Comparison of ENCODE assay signal across 28 mouse cellular contexts in genomic region chrX:159763801-159764200, GRCm38 (mm10).
"Had no signal": no experiment of that assay in that cellular context is flagged by ENCODE, and none has a peak within 500 bp of the region (broad histone marks: within the 10 kb centered on the region; RNA-seq: fewer than 3 reads in every experiment).

No protein-coding gene starts in this region.

- H3K4me1 ChIP-seq: limb, embryonic 10.5 days; limb, embryonic 12.5 days; limb, embryonic 13.5 days; limb, embryonic 15.5 days; liver, embryonic 12.5 days; liver, embryonic 13.5 days; liver, embryonic 15.5 days; lung, embryonic 15.5 days; midbrain, embryonic 12.5 days; midbrain, embryonic 13.5 days; midbrain, embryonic 15.5 days; neural tube, embryonic 12.5 days had no signal

- H3K36me3 ChIP-seq: limb, embryonic 10.5 days; limb, embryonic 12.5 days; limb, embryonic 13.5 days; limb, embryonic 15.5 days; liver, embryonic 12.5 days; liver, embryonic 13.5 days; liver, embryonic 15.5 days; lung, embryonic 15.5 days; midbrain, embryonic 10.5 days; midbrain, embryonic 12.5 days; midbrain, embryonic 13.5 days; midbrain, embryonic 15.5 days; neural tube, embryonic 12.5 days had no signal

- H3K9me3 ChIP-seq: limb, embryonic 10.5 days; limb, embryonic 12.5 days; limb, embryonic 13.5 days; limb, embryonic 15.5 days; liver, embryonic 12.5 days; liver, embryonic 13.5 days; liver, embryonic 15.5 days; lung, embryonic 15.5 days; megakaryocyte, embryonic 14.5 days; midbrain, embryonic 10.5 days; midbrain, embryonic 12.5 days; midbrain, embryonic 13.5 days; midbrain, embryonic 15.5 days; neural tube, embryonic 12.5 days had no signal

- H3K9ac ChIP-seq: limb, embryonic 12.5 days; limb, embryonic 13.5 days; limb, embryonic 15.5 days; liver, embryonic 12.5 days; liver, embryonic 13.5 days; liver, embryonic 14.5 days; liver, embryonic 15.5 days; liver, postnatal 0 days; lung, embryonic 14.5 days; lung, embryonic 15.5 days; midbrain, embryonic 12.5 days; midbrain, embryonic 13.5 days; midbrain, embryonic 15.5 days; neural tube, embryonic 12.5 days had no signal

- DNase-seq: left cerebral cortex, postnatal 4 days; liver; liver, embryonic 13.5 days; liver, postnatal 0 days; lung, adult 18-20 months; lung, adult 2 months; lung, embryonic 14.5 days; lung, postnatal 10 days; lung, postnatal 14 days; lung, postnatal 36 days; lung, postnatal 4 days; midbrain, embryonic 14.5 days had no signal

- H3K4me3 ChIP-seq: limb, embryonic 10.5 days; limb, embryonic 12.5 days; limb, embryonic 13.5 days; limb, embryonic 15.5 days; liver, embryonic 12.5 days; liver, embryonic 13.5 days; liver, embryonic 15.5 days; lung, embryonic 15.5 days; megakaryocyte, embryonic 14.5 days; midbrain, embryonic 10.5 days; midbrain, embryonic 12.5 days; midbrain, embryonic 13.5 days; midbrain, embryonic 15.5 days; myocyte; neural tube, embryonic 12.5 days had no signal

- H3K27ac ChIP-seq: limb, embryonic 10.5 days; limb, embryonic 12.5 days; limb, embryonic 13.5 days; limb, embryonic 15.5 days; liver, embryonic 12.5 days; liver, embryonic 13.5 days; liver, embryonic 14.5 days; liver, embryonic 15.5 days; lung, embryonic 15.5 days; macrophage; midbrain, embryonic 10.5 days; midbrain, embryonic 12.5 days; midbrain, embryonic 13.5 days; midbrain, embryonic 15.5 days; neural tube, embryonic 12.5 days had no signal

- H3K27me3 ChIP-seq: liver, embryonic 12.5 days; liver, embryonic 13.5 days; liver, embryonic 15.5 days; lung, embryonic 15.5 days; midbrain, embryonic 15.5 days; neural tube, embryonic 12.5 days had no signal
